Mouse (Mus musculus): ENCODE results near the gene Fxr2. TPM values are rescaled to one million over a fixed set of nuclear protein-coding genes. Genes with fewer than 3 reads are reported as not detected.
"Not testable (repeated sequence)": the region's sequence is repeated elsewhere in the genome, so short reads cannot be mapped to it uniquely, and the experiment has no call there.

Gene Fxr2
- polyA plus RNA-seq, 1 experiment, result 66.3 TPM

GRCm38 (mm10) chr11:69616781-69617180 lies 16.0 kb upstream of the Fxr2 start:
- TF ChIP-seq POLR2A (IDR thresholded peaks at IDR 0.05; ENCODE audit: borderline replicate concordance, control insufficient read depth, low read depth, low read length) (no peak), CTCF (IDR thresholded peaks at IDR 0.05; ENCODE audit: control insufficient read depth, insufficient read depth, low read length) (no peak)
- WGBS, result 58% methylated on average over 10 of the region's 10 CpGs
- Histone ChIP-seq H3K4me3 (replicated peaks; ENCODE audit: control insufficient read depth, low read depth, low read length) (no peak overlapping the region), H3K27ac (ENCODE audit: control insufficient read depth, insufficient read depth, low read depth, low read length, poor library complexity) (no peak overlapping the region), H3K4me1 (ENCODE audit: control insufficient read depth, insufficient read depth, low read length) (peaks cover 2% of the 10 kb centered on the region; the same call in 1 of the 2 replicates)

- 70% methylated on average over 5 of the region's 5 CpGs for WGBS
- H3K4me3 ChIP-seq (replicated peaks; ENCODE audit: control insufficient read depth, low read depth, low read length), result no peak within 1 kb of the TSS
- TF ChIP-seq CTCF (IDR thresholded peaks at IDR 0.05; ENCODE audit: control insufficient read depth, insufficient read depth, low read length) (no peak), POLR2A (IDR thresholded peaks at IDR 0.05; ENCODE audit: borderline replicate concordance, control insufficient read depth, low read depth, low read length) (no peak)
- H3K27ac ChIP-seq (ENCODE audit: control insufficient read depth, insufficient read depth, low read depth, low read length, poor library complexity), result no peak within 1 kb of the TSS
- peaks cover 2% of the 10 kb centered on the region; the same call in 1 of the 2 replicates for H3K4me1 ChIP-seq (ENCODE audit: control insufficient read depth, insufficient read depth, low read length)
Observed at GRCm38 (mm10) chr11:69617805-69618204, 15.0 kb upstream of the Fxr2 start, which contains the start of gene Shbg. Gene Shbg (minus strand): TSS chr11:69617905.

- H3K27ac ChIP-seq (ENCODE audit: control insufficient read depth, insufficient read depth, low read depth, low read length, poor library complexity), result no peak overlapping the region
- H3K4me1 ChIP-seq (ENCODE audit: control insufficient read depth, insufficient read depth, low read length), result no peaks in the 10 kb centered on the region
- no peak for TF ChIP-seq POLR2A (IDR thresholded peaks at IDR 0.05; ENCODE audit: borderline replicate concordance, control insufficient read depth, low read depth, low read length)
- no peak for TF ChIP-seq CTCF (IDR thresholded peaks at IDR 0.05; ENCODE audit: control insufficient read depth, insufficient read depth, low read length)
- 63% methylated on average over 7 of the region's 7 CpGs for WGBS
- no peak overlapping the region for H3K4me3 ChIP-seq (replicated peaks; ENCODE audit: control insufficient read depth, low read depth, low read length)
Observed at GRCm38 (mm10) chr11:69620394-69621081, 12.3 kb upstream of the Fxr2 start.

GRCm38 (mm10) chr11:69621571-69622268 lies 11.1 kb upstream of the Fxr2 start, which contains the start of gene Sat2:
Gene Sat2 (plus strand): TSS chr11:69622024.
- H3K4me3 ChIP-seq (replicated peaks; ENCODE audit: control insufficient read depth, low read depth, low read length), result peak within 1 kb of the TSS; percentile 24
- 12% methylated on average over 20 of the region's 20 CpGs for WGBS
- TF ChIP-seq CTCF (IDR thresholded peaks at IDR 0.05; ENCODE audit: control insufficient read depth, insufficient read depth, low read length) (no peak), POLR2A (IDR thresholded peaks at IDR 0.05; ENCODE audit: borderline replicate concordance, control insufficient read depth, low read depth, low read length) (no peak)
- no peak within 1 kb of the TSS for H3K27ac ChIP-seq (ENCODE audit: control insufficient read depth, insufficient read depth, low read depth, low read length, poor library complexity)
- no peaks in the 10 kb centered on the region for H3K4me1 ChIP-seq (ENCODE audit: control insufficient read depth, insufficient read depth, low read length)

GRCm38 (mm10) chr11:69622406-69622805 lies 10.4 kb upstream of the Fxr2 start:
- no peaks in the 10 kb centered on the region for H3K4me1 ChIP-seq (ENCODE audit: control insufficient read depth, insufficient read depth, low read length)
- TF ChIP-seq CTCF (IDR thresholded peaks at IDR 0.05; ENCODE audit: control insufficient read depth, insufficient read depth, low read length) (no peak), POLR2A (IDR thresholded peaks at IDR 0.05; ENCODE audit: borderline replicate concordance, control insufficient read depth, low read depth, low read length) (no peak)
- H3K27ac ChIP-seq (ENCODE audit: control insufficient read depth, insufficient read depth, low read depth, low read length, poor library complexity), result no peak overlapping the region
- WGBS, result 57% methylated on average over 6 of the region's 6 CpGs
- H3K4me3 ChIP-seq (replicated peaks; ENCODE audit: control insufficient read depth, low read depth, low read length), result no peak overlapping the region

GRCm38 (mm10) chr11:69623006-69623405 lies 9.8 kb upstream of the Fxr2 start:
- no peaks in the 10 kb centered on the region for H3K4me1 ChIP-seq (ENCODE audit: control insufficient read depth, insufficient read depth, low read length)
- WGBS, result 77% methylated on average over 4 of the region's 4 CpGs
- H3K4me3 ChIP-seq (replicated peaks; ENCODE audit: control insufficient read depth, low read depth, low read length), result no peak overlapping the region
- TF ChIP-seq POLR2A (IDR thresholded peaks at IDR 0.05; ENCODE audit: borderline replicate concordance, control insufficient read depth, low read depth, low read length) (no peak), CTCF (IDR thresholded peaks at IDR 0.05; ENCODE audit: control insufficient read depth, insufficient read depth, low read length) (no peak)
- H3K27ac ChIP-seq (ENCODE audit: control insufficient read depth, insufficient read depth, low read depth, low read length, poor library complexity), result no peak overlapping the region

- 71% methylated on average over 2 of the region's 2 CpGs for WGBS
- H3K4me1 ChIP-seq (ENCODE audit: control insufficient read depth, insufficient read depth, low read length); H3K4me3 ChIP-seq (replicated peaks; ENCODE audit: control insufficient read depth, low read depth, low read length); H3K27ac ChIP-seq (ENCODE audit: control insufficient read depth, insufficient read depth, low read depth, low read length, poor library complexity): not testable (repeated sequence)
Observed at GRCm38 (mm10) chr11:69624339-69624738, 8.5 kb upstream of the Fxr2 start.

- Histone ChIP-seq H3K27ac (ENCODE audit: control insufficient read depth, insufficient read depth, low read depth, low read length, poor library complexity) (no peak overlapping the region), H3K4me1 (ENCODE audit: control insufficient read depth, insufficient read depth, low read length) (no peaks in the 10 kb centered on the region), H3K4me3 (replicated peaks; ENCODE audit: control insufficient read depth, low read depth, low read length) (no peak overlapping the region)
- TF ChIP-seq CTCF (IDR thresholded peaks at IDR 0.05; ENCODE audit: control insufficient read depth, insufficient read depth, low read length) (peak; percentile 99), POLR2A (IDR thresholded peaks at IDR 0.05; ENCODE audit: borderline replicate concordance, control insufficient read depth, low read depth, low read length) (no peak)
- WGBS, result 38% methylated on average over 6 of the region's 6 CpGs
Observed at GRCm38 (mm10) chr11:69628286-69628685, 4.5 kb upstream of the Fxr2 start.
